Mouse (Mus musculus) hindbrain, embryonic 10.5 days (tissue): ENCODE data around the gene Rab5a. TPM values are rescaled to one million over a fixed set of nuclear protein-coding genes. Genes with fewer than 3 reads are reported as not detected.

Source experiments
- DNase-seq: peaks from one replicate; pipeline ENCODE4 v3.0.0-alpha.2; 2017; ENCODE audit warnings: low spot score
- H3K27ac ChIP-seq: fragments of 300-500 bp; sonication (generic); 2 replicates; pipeline ENCODE4 v1.5.1; 2016; ENCODE audit warnings: mild to moderate bottlenecking, moderate library complexity
- H3K27me3 ChIP-seq: fragments of 300-500 bp; sonication (generic); 2 replicates; pipeline ENCODE4 v1.6.1; 2016; ENCODE audit warnings: mild to moderate bottlenecking; ENCODE audit not compliant: poor library complexity, insufficient read depth, severe bottlenecking
- H3K36me3 ChIP-seq: fragments of 300-500 bp; sonication (generic); 2 replicates; pipeline ENCODE4 v1.6.1; 2016; ENCODE audit warnings: mild to moderate bottlenecking, moderate library complexity
- H3K4me1 ChIP-seq: fragments of 300-500 bp; sonication (generic); replicated peaks from 2 replicates; pipeline ENCODE4 v1.6.1; 2016; ENCODE audit warnings: mild to moderate bottlenecking
- H3K4me3 ChIP-seq: fragments of 300-500 bp; sonication (generic); 2 replicates; pipeline ENCODE4 v1.5.1; 2016; ENCODE audit warnings: mild to moderate bottlenecking, moderate library complexity
- H3K9me3 ChIP-seq: fragments of 300-500 bp; sonication (generic); 2 replicates; pipeline ENCODE4 v1.6.1; 2016; ENCODE audit warnings: mild to moderate bottlenecking, moderate library complexity
- WGBS: fragments of 180-500 bp; shearing (Covaris S2); methylation state at CpG from one replicate; pipeline ENCODE4 v1.1.7; 2016; 5-methylcytosine and 5-hydroxymethylcytosine counted together
- polyA plus RNA-seq: library from polyadenylated mRNA; unstranded; fragments of >200 nt; fragmentation: Nextera tagmentation; extraction: Ambion mirVana; gene quantifications from 2 replicates; pipeline ENCODE4 v1.2.1, GENCODE M21; 2016

Rab5a gene
- polyA plus RNA-seq, result 68.6 and 72.7 TPM in 2 replicates

- Histone ChIP-seq H3K9me3 (no peaks in the 10 kb centered on the region), H3K27me3 (no peaks in the 10 kb centered on the region), H3K4me3 (peak within 1 kb of the TSS; percentile 86), H3K4me1 (peaks cover 23% of the 10 kb centered on the region), H3K36me3 (peaks cover 3% of the 10 kb centered on the region; the same call in 1 of the 2 replicates), H3K27ac (peak within 1 kb of the TSS; percentile 93)
- DNase-seq, result peak; percentile 99
- WGBS, result under 1% methylated on average over 79 of the region's 82 CpGs
These were observed at the start of gene Rab5a for GRCm38 (mm10) chr17:53478858-53479603. Gene Rab5a (plus strand): TSS chr17:53479234.

GRCm38 (mm10) chr17:53456152-53456551 lies 22.9 kb upstream of the Rab5a start:
- Histone ChIP-seq H3K27me3 (no peaks in the 10 kb centered on the region), H3K4me1 (no peaks in the 10 kb centered on the region), H3K9me3 (no peaks in the 10 kb centered on the region), H3K27ac (no peak overlapping the region), H3K36me3 (no peaks in the 10 kb centered on the region), H3K4me3 (no peak overlapping the region)
- no peak for DNase-seq
- whole genome bisulfite sequencing, result 81% methylated on average over 2 of the region's 2 CpGs

GRCm38 (mm10) chr17:53456742-53457141 lies 22.3 kb upstream of the Rab5a start:
- Histone ChIP-seq H3K36me3 (no peaks in the 10 kb centered on the region), H3K27ac (no peak overlapping the region), H3K9me3 (no peaks in the 10 kb centered on the region), H3K4me1 (no peaks in the 10 kb centered on the region), H3K4me3 (no peak overlapping the region), H3K27me3 (no peaks in the 10 kb centered on the region)
- 85% methylated on average over 1 of the region's 1 CpGs for WGBS
- DNase-seq, result no peak

GRCm38 (mm10) chr17:53462603-53463495 lies 16.2 kb upstream of the Rab5a start, which contains the start of gene Efhb:
Gene Efhb (minus strand): TSS chr17:53463321.
- no peaks in the 10 kb centered on the region for H3K9me3 ChIP-seq
- peak within 1 kb of the TSS; percentile 83 for H3K27ac ChIP-seq
- H3K36me3 ChIP-seq, result no peaks in the 10 kb centered on the region
- H3K4me3 ChIP-seq, result peak within 1 kb of the TSS; percentile 53
- peaks cover 12% of the 10 kb centered on the region for H3K4me1 ChIP-seq
- no peaks in the 10 kb centered on the region for H3K27me3 ChIP-seq
- 19% methylated on average over 26 of the region's 26 CpGs for WGBS
- DNase-seq, result peak; percentile 89

GRCm38 (mm10) chr17:53463496-53463840 lies 15.6 kb upstream of the Rab5a start:
- WGBS, result 17% methylated on average over 8 of the region's 9 CpGs
- H3K36me3 ChIP-seq, result no peaks in the 10 kb centered on the region

GRCm38 (mm10) chr17:53465569-53465968 lies 13.5 kb upstream of the Rab5a start:
- no peak for DNase-seq
- Histone ChIP-seq H3K27me3 (no peaks in the 10 kb centered on the region), H3K36me3 (no peaks in the 10 kb centered on the region), H3K4me3 (no peak overlapping the region), H3K27ac (no peak overlapping the region), H3K9me3 (no peaks in the 10 kb centered on the region), H3K4me1 (peaks cover 12% of the 10 kb centered on the region)
- WGBS, result 58% methylated on average over 4 of the region's 4 CpGs

More at GRCm38 (mm10) chr17:53463496-53463840, 15.6 kb upstream of the Rab5a start:
- H3K27me3 ChIP-seq, result no peaks in the 10 kb centered on the region
- H3K4me1 ChIP-seq, result peaks cover 12% of the 10 kb centered on the region
- no peak for DNase-seq
- peak overlapping the region; percentile 53 for H3K4me3 ChIP-seq
- H3K27ac ChIP-seq, result peak overlapping the region; percentile 83
- no peaks in the 10 kb centered on the region for H3K9me3 ChIP-seq

- no peaks in the 10 kb centered on the region for H3K9me3 ChIP-seq
- no peaks in the 10 kb centered on the region for H3K27me3 ChIP-seq
- no peak for DNase-seq
- H3K36me3 ChIP-seq, result no peaks in the 10 kb centered on the region
- no peak overlapping the region for H3K4me3 ChIP-seq
- no peak overlapping the region for H3K27ac ChIP-seq
- H3K4me1 ChIP-seq, result peaks cover 2% of the 10 kb centered on the region
These were observed 10.3 kb upstream of the Rab5a start for GRCm38 (mm10) chr17:53468697-53469096.

GRCm38 (mm10) chr17:53478066-53478857 lies 772 bp upstream of the Rab5a start:
- Histone ChIP-seq H3K4me1 (peaks cover 23% of the 10 kb centered on the region), H3K4me3 (peak overlapping the region; percentile 86), H3K27me3 (no peaks in the 10 kb centered on the region), H3K9me3 (no peaks in the 10 kb centered on the region), H3K36me3 (no peaks in the 10 kb centered on the region), H3K27ac (peak overlapping the region; percentile 93)
- no peak for DNase-seq
- 9% methylated on average over 15 of the region's 15 CpGs for WGBS

- Histone ChIP-seq H3K36me3 (peaks cover 9% of the 10 kb centered on the region), H3K27ac (peak overlapping the region; percentile 93)
These were observed 589 bp downstream of the Rab5a start for GRCm38 (mm10) chr17:53479604-53480041.

GRCm38 (mm10) chr17:53480433-53480832 lies 1.4 kb downstream of the Rab5a start:
- peaks cover 16% of the 10 kb centered on the region for H3K36me3 ChIP-seq
- no peaks in the 10 kb centered on the region for H3K27me3 ChIP-seq
- 0 out of 2 replicates have a peak overlapping the region, but pooled peaks have one; percentile 93 for H3K27ac ChIP-seq
- H3K4me3 ChIP-seq, result peak overlapping the region; percentile 86
- no peaks in the 10 kb centered on the region for H3K9me3 ChIP-seq
- WGBS, result 54% methylated on average over 7 of the region's 7 CpGs
- peaks cover 23% of the 10 kb centered on the region for H3K4me1 ChIP-seq
- DNase-seq, result no peak

More at GRCm38 (mm10) chr17:53479604-53480041, 589 bp downstream of the Rab5a start:
- Histone ChIP-seq H3K27me3 (no peaks in the 10 kb centered on the region), H3K9me3 (no peaks in the 10 kb centered on the region), H3K4me3 (peak overlapping the region; percentile 86), H3K4me1 (peaks cover 23% of the 10 kb centered on the region)
- peak; percentile 63 for DNase-seq
- under 1% methylated on average over 33 of the region's 33 CpGs for WGBS

GRCm38 (mm10) chr17:53488291-53489006 lies 9.4 kb downstream of the Rab5a start:
- Histone ChIP-seq H3K4me1 (no peaks in the 10 kb centered on the region), H3K36me3 (peaks cover 82% of the 10 kb centered on the region), H3K9me3 (no peaks in the 10 kb centered on the region), H3K4me3 (no peak overlapping the region), H3K27ac (no peak overlapping the region), H3K27me3 (no peaks in the 10 kb centered on the region)
- 94% methylated on average over 4 of the region's 4 CpGs for WGBS
- DNase-seq, result no peak

GRCm38 (mm10) chr17:53489007-53489378 lies 10.0 kb downstream of the Rab5a start:
- Histone ChIP-seq H3K27ac (no peak overlapping the region), H3K4me1 (no peaks in the 10 kb centered on the region), H3K27me3 (no peaks in the 10 kb centered on the region), H3K36me3 (peaks cover 85% of the 10 kb centered on the region), H3K9me3 (no peaks in the 10 kb centered on the region), H3K4me3 (no peak overlapping the region)
- DNase-seq, result no peak
- WGBS, result 92% methylated on average over 1 of the region's 1 CpGs
